Mouse (Mus musculus): ENCODE measurements around the gene Kcnb1.

GRCm38 (mm10) chr2:167066528-167067516, 123.1 kb downstream of the Kcnb1 start:
- no peak for TF ChIP-seq CTCF (IDR thresholded peaks at IDR 0.05; ENCODE audit: low read depth)
- no peak for TF ChIP-seq EP300 (optimal IDR thresholded peaks at IDR 0.05)

All from stomach, postnatal 0 days (tissue).